Mouse (Mus musculus) MEL (cell line): Measurements from ENCODE around the gene Rims1.

Experiments used
- CTCF ChIP-seq, 3 experiments: IDR thresholded peaks in 2 of 3; conservative IDR thresholded peaks in 1 of 3; 2 replicates each; pipeline ENCODE4 v1.5.1; 2011 to 2012; ENCODE audit warnings: low read length in 3 of 3, low read depth in 2 of 3, mild to moderate bottlenecking in 2 of 3, improper control_type of control experiment in 1 of 3, inconsistent platforms in 1 of 3, mixed read lengths in 1 of 3, moderate library complexity in 1 of 3; ENCODE audit not compliant: control insufficient read depth in 1 of 3, insufficient read depth in 1 of 3, poor library complexity in 1 of 3, severe bottlenecking in 1 of 3
- TCF12 ChIP-seq: IDR thresholded peaks from 2 replicates; pipeline ENCODE4 v1.6.1; 2014; ENCODE audit warnings: low read depth, mild to moderate bottlenecking, inconsistent platforms, low read length, improper control_type of control experiment, moderate library complexity
- ZMIZ1 ChIP-seq: IDR thresholded peaks from 2 replicates; pipeline ENCODE4 v1.6.1; 2012; ENCODE audit warnings: low read depth, mild to moderate bottlenecking, inconsistent platforms, low read length, improper control_type of control experiment, moderate library complexity

- no peak for TF ChIP-seq ZMIZ1
- no peak for TF ChIP-seq TCF12
- no peak for TF ChIP-seq CTCF (IDR thresholded peaks at IDR 0.05 in 2 of 3, conservative IDR thresholded peaks at IDR 0.05 in 1 of 3; ENCODE audit: control insufficient read depth in 1 of 3, insufficient read depth in 1 of 3, low read depth in 2 of 3, low read length in 3 of 3, poor library complexity in 1 of 3, severe bottlenecking in 1 of 3)
Measured at GRCm38 (mm10) chr1:22315537-22315936, 490.3 kb downstream of the Rims1 start.
